Mouse (Mus musculus): ENCODE results near the gene 4930402H24Rik. TPM values are rescaled to one million over a fixed set of nuclear protein-coding genes. Genes with fewer than 3 reads are reported as not detected.

The 4930402H24Rik gene
- total and polyA plus RNA-seq, 3 experiments, result 6.1 to 6.2 TPM; not detected in 1

DNA sequence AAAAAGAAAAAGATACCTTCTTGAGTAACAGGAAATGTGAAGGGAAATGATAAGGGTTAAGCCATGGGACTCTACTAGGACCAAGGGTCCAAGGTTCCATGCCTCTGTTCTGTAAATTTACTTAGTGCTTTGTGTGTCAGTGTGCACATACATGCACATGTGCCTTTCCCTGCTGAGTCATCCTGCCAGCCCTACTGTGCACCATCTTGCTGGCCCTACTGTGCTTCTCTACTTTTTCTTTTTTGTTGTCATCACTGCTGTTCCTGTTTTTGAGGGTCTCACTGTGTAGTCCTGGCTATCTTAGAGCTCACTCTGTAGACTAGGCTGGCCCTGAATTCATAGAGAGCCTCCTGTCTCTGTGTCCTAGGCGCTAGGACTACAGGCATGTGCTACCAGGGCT lies 178.5 kb downstream of the 4930402H24Rik start:
- Histone ChIP-seq H3K4me1 (ENCODE audit: control insufficient read depth in 1 of 2, insufficient read depth in 2 of 2, low read length in 2 of 2) (no peaks in the 10 kb centered on the region; a peak in 1 of 4 replicates), H3K27me3 (ENCODE audit: control insufficient read depth in 1 of 2, insufficient read depth in 2 of 2, low read length in 2 of 2) (no peaks in the 10 kb centered on the region), H3K27ac (ENCODE audit: control insufficient read depth, low read depth, low read length) (no peak overlapping the region), H3K9me3 (replicated peaks; ENCODE audit: insufficient read depth, low read length) (no peaks in the 10 kb centered on the region), H3K79me2 (ENCODE audit: control insufficient read depth, insufficient read depth, low read length, poor library complexity) (no peaks in the 10 kb centered on the region), H3K9ac (ENCODE audit: control insufficient read depth, low read depth, low read length, poor library complexity, severe bottlenecking) (no peak overlapping the region), H3K36me3 (ENCODE audit: control insufficient read depth in 1 of 2, insufficient read depth in 2 of 2, low read length in 2 of 2) (peaks cover 0 to 6% of the 10 kb centered on the region in 2 experiments; a peak in 1 of 4 replicates), H3K4me3 (ENCODE audit: control insufficient read depth in 1 of 2, insufficient read depth in 1 of 2, low read depth in 2 of 2, low read length in 2 of 2) (no peak overlapping the region)
- peak; percentile 95 for TF ChIP-seq ZKSCAN1 (IDR thresholded peaks at IDR 0.05; ENCODE audit: low read depth, low read length)
- TF ChIP-seq USF2 (IDR thresholded peaks at IDR 0.05; ENCODE audit: borderline replicate concordance in 1 of 2, insufficient read depth in 1 of 2, low read depth in 1 of 2, low read length in 2 of 2), result no peak
- DNase-seq (ENCODE audit: low read depth, low spot score), result peak; percentile 18

DNA sequence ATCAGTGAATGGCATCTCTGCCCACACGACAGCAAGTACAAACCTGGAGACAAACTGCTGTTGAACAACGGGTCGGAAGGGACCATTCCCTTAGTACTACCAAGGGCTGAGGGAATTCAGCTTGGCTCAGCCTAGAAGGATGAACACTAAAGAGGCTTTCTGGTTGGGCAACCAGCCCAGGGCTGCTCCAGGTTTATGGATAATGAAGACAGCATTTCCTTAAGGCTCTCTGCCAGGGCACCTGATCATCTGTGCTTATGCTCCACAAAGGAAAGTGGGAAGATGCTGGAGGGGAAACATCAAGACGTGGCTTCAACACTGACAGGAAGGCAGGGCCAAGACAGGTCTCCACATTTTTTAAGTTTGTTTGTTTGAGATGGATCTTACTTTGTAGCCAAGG lies 181.8 kb downstream of the 4930402H24Rik start:
- Histone ChIP-seq H3K79me2 (ENCODE audit: control insufficient read depth, insufficient read depth, low read length, poor library complexity) (no peaks in the 10 kb centered on the region), H3K4me1 (ENCODE audit: control insufficient read depth in 1 of 2, insufficient read depth in 2 of 2, low read length in 2 of 2) (no peaks in the 10 kb centered on the region; a peak in 1 of 4 replicates), H3K36me3 (ENCODE audit: control insufficient read depth in 1 of 2, insufficient read depth in 2 of 2, low read length in 2 of 2) (peaks cover 0 to 2% of the 10 kb centered on the region in 2 experiments; a peak in 1 of 4 replicates), H3K27me3 (ENCODE audit: control insufficient read depth in 1 of 2, insufficient read depth in 2 of 2, low read length in 2 of 2) (no peaks in the 10 kb centered on the region), H3K4me3 (ENCODE audit: control insufficient read depth in 1 of 2, insufficient read depth in 1 of 2, low read depth in 2 of 2, low read length in 2 of 2) (no peak overlapping the region), H3K9me3 (replicated peaks; ENCODE audit: insufficient read depth, low read length) (no peaks in the 10 kb centered on the region), H3K9ac (ENCODE audit: control insufficient read depth, low read depth, low read length, poor library complexity, severe bottlenecking) (no peak overlapping the region), H3K27ac (ENCODE audit: control insufficient read depth, low read depth, low read length) (no peak overlapping the region)
- TF ChIP-seq MAX (IDR thresholded peaks at IDR 0.05; ENCODE audit: low read length), result no peak
- TF ChIP-seq SMC3 (IDR thresholded peaks at IDR 0.05; ENCODE audit: low read depth, low read length), result no peak
- TF ChIP-seq UBTF (IDR thresholded peaks at IDR 0.05; ENCODE audit: borderline replicate concordance, insufficient read depth, low read depth, low read length), result no peak
- no peak for TF ChIP-seq ETS1 (IDR thresholded peaks at IDR 0.05; ENCODE audit: low read depth, low read length)
- TF ChIP-seq RCOR1 (IDR thresholded peaks at IDR 0.05; ENCODE audit: low read depth, low read length), result no peak
- no peak for TF ChIP-seq MYC (IDR thresholded peaks at IDR 0.05; ENCODE audit: low read depth, low read length)
- no peak for TF ChIP-seq ZKSCAN1 (IDR thresholded peaks at IDR 0.05; ENCODE audit: low read depth, low read length)
- no peak for TF ChIP-seq NRF1 (IDR thresholded peaks at IDR 0.05; ENCODE audit: insufficient read depth, low read depth, low read length, poor library complexity, severe bottlenecking)
- no peak for TF ChIP-seq SIN3A (IDR thresholded peaks at IDR 0.05; ENCODE audit: low read length)
- TF ChIP-seq TBP (IDR thresholded peaks at IDR 0.05; ENCODE audit: low read depth, low read length), result no peak
- no peak for TF ChIP-seq MAZ (IDR thresholded peaks at IDR 0.05; ENCODE audit: low read depth, low read length)
- TF ChIP-seq GATA1 (IDR thresholded peaks at IDR 0.05; ENCODE audit: low read depth, low read length), result no peak
- no peak for TF ChIP-seq MXI1 (IDR thresholded peaks at IDR 0.05; ENCODE audit: low read depth, low read length)
- no peak for TF ChIP-seq ZNF384 (IDR thresholded peaks at IDR 0.05; ENCODE audit: low read depth, low read length)
- TF ChIP-seq USF2 (IDR thresholded peaks at IDR 0.05; ENCODE audit: borderline replicate concordance in 1 of 2, insufficient read depth in 1 of 2, low read depth in 1 of 2, low read length in 2 of 2), result no peak
- no peak for TF ChIP-seq CTCF (IDR thresholded peaks at IDR 0.05 in 2 of 3, conservative IDR thresholded peaks at IDR 0.05 in 1 of 3; ENCODE audit: control insufficient read depth in 1 of 3, insufficient read depth in 1 of 3, low read depth in 2 of 3, low read length in 3 of 3, poor library complexity in 1 of 3, severe bottlenecking in 1 of 3)
- no peak for TF ChIP-seq CHD2 (IDR thresholded peaks at IDR 0.05; ENCODE audit: low read length)
- no peak for TF ChIP-seq USF1 (IDR thresholded peaks at IDR 0.05; ENCODE audit: low read depth, low read length)
- no peak for TF ChIP-seq JUND (IDR thresholded peaks at IDR 0.05; ENCODE audit: low read depth, low read length)
- no peak for DNase-seq (ENCODE audit: low read depth, low spot score)
